Mouse (Mus musculus) Patski (cell line): ENCODE data around the gene Ext2. TPM values are rescaled to one million over a fixed set of nuclear protein-coding genes. Genes with fewer than 3 reads are reported as not detected.

Source experiments
- ATAC-seq: fragments of 100-300 bp; one replicate; pipeline ENCODE4 v1.8.0; 2021
- CTCF ChIA-PET: fragments of 350-600 bp; sonication (Branson Sonifier 250); formaldehyde crosslinking; loops from one replicate; lab custom pipeline; 2022; ENCODE audit warnings: inconsistent platforms; lab: Charles Lee
- POLR2A ChIA-PET: fragments of 350-600 bp; sonication (Branson Sonifier 250); formaldehyde crosslinking; loops from one replicate; lab custom pipeline; 2022; ENCODE audit warnings: antibody characterized with exemption, inconsistent platforms; lab: Charles Lee
- DNase-seq: peaks from one replicate; pipeline ENCODE4 v3.0.0-alpha.2; 2011; ENCODE audit warnings: low read depth, low spot score
- H3K27me3 ChIP-seq: fragments of 371-371 bp; one replicate; pipeline ENCODE4 v1.5.1; 2021
- CTCF ChIP-seq: fragments of 100-300 bp; IDR thresholded peaks from one replicate; pipeline ENCODE4 v1.5.1; 2021
- in situ Hi-C: fragments of 300-500 bp; cut with MboI; formaldehyde crosslinking; loops from 3 replicates; pipeline ENCODE4 v1.11.1; 2018; ENCODE audit warnings: low pct_unique_long_range_greater_than_20kb, mixed read lengths
- polyA plus RNA-seq: library from polyadenylated mRNA; unstranded; gene quantifications from one replicate; pipeline ENCODE4 v1.2.3, GENCODE M21; 2021

Ext2 gene
- polyA plus RNA-seq, 1 experiment from 2014 or later = 196 TPM

- TF ChIP-seq CTCF = no peak
- ATAC-seq = no peak
- no peaks in the 10 kb centered on the region for H3K27me3 ChIP-seq
- ChIA-PET CTCF (interaction anchor here (1.2 kb wide), 1 partner anchor 32 kb away, joined by 3 read pairs; no protein-coding TSS in a partner anchor), POLR2A (no interaction called here)
- in situ Hi-C loops = loop anchor here (10.0 kb wide), 1 partner anchor 115 kb away; no protein-coding TSS in a partner anchor
- DNase-seq = no peak
Measured at GRCm38 (mm10) chr2:93779897-93780208, 42.5 kb downstream of the Ext2 start.

- no peak for ATAC-seq
- in situ Hi-C loops = no loop called here
Measured at GRCm38 (mm10) chr2:93779081-93779896, 43.1 kb downstream of the Ext2 start.

GRCm38 (mm10) chr2:93778616-93779015, 43.8 kb downstream of the Ext2 start:
- POLR2A ChIA-PET = no interaction called here

More at GRCm38 (mm10) chr2:93779081-93779896, 43.1 kb downstream of the Ext2 start:
- DNase-seq = no peak
- TF ChIP-seq CTCF = no peak
- H3K27me3 ChIP-seq = no peaks in the 10 kb centered on the region
- CTCF ChIA-PET = interaction anchor here (1.2 kb wide), 1 partner anchor 32 kb away, joined by 3 read pairs; no protein-coding TSS in a partner anchor
- POLR2A ChIA-PET = interaction anchor here (0.6 kb wide), 1 partner anchor 35 kb away, joined by 4 read pairs; no protein-coding TSS in a partner anchor

DNA sequence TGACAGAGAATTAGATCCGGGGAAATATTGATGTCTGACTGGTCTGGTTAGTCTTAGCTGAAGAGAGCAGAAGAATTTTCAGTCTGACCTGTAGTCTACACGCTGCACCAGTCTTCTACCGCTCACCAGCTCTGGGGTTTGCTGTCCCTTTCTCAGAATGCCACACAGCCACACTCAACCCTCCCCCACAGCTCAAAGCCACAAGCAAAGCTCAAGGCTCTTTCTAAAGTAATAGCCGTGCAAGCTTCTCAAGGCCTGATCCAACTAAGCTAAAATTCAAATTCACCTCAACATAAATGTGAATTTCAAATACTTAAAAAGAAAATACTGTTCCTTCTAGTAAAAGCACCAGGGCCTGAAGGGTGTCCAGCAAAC, 45.3 kb downstream of the Ext2 start:
- ATAC-seq = no peak
- in situ Hi-C loops = no loop called here
- no peaks in the 10 kb centered on the region for H3K27me3 ChIP-seq
- CTCF ChIA-PET = interaction anchor here (0.8 to 4.1 kb wide), 5 partner anchors 9 to 27 kb away, joined by 3 to 22 read pairs (median 8); no protein-coding TSS in a partner anchor
- no peak for DNase-seq
- POLR2A ChIA-PET = no interaction called here
- TF ChIP-seq CTCF = no peak

More at GRCm38 (mm10) chr2:93778616-93779015, 43.8 kb downstream of the Ext2 start:
- no peak for ATAC-seq
- TF ChIP-seq CTCF = no peak
- no peaks in the 10 kb centered on the region for H3K27me3 ChIP-seq
- CTCF ChIA-PET = interaction anchor here (1.4 to 4.0 kb wide), 2 partner anchors 7 to 9 kb away, joined by 4 to 22 read pairs; no protein-coding TSS in a partner anchor
- in situ Hi-C loops = no loop called here
- no peak for DNase-seq

DNA sequence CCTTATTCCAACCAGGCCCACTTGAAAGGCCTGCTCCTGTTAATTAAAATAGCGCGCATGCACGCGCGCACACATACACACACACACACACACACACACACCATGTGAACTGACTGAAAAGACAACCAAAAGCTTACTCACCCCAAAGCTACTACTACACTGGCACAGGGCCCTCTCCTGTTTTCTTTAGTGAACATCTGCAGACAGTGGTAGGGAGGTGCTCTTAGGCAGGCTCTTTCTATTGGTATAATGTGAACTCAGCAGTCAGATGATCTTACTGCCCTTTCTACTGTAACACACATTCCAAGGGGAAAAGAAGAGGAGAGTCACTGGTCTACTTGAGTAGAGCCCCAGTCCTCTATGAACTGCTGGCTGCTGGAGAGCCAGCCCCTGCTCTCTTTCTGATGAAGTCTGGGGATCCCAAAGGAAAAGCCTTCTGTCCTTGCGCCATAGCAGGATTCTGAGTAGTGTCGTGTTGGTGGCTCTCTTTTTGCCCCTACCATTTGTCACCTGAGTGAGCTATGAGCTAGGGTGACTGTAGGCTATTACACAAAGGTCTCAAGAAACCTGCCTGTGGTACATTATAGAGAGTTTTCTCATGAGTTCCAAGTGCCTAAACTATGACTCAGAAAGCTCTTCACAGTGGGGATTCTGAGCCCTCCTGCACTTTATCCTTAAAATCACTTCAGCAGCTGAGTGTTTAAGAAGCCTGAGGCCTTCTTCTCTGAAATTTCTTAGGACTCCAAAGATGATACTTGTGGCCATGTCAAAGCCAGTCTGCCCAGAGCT, 45.9 kb downstream of the Ext2 start:
- ChIA-PET POLR2A (interaction anchor here (0.7 kb wide), 1 partner anchor 115 kb away, joined by 5 read pairs; no protein-coding TSS in a partner anchor), CTCF (interaction anchor here (0.8 to 4.1 kb wide), 6 partner anchors 9 to 307 kb away, joined by 3 to 22 read pairs (median 8); no protein-coding TSS in a partner anchor)
- in situ Hi-C loops = no loop called here
- DNase-seq (peak; percentile 89), ATAC-seq (peak; percentile 79)
- no peaks in the 10 kb centered on the region for H3K27me3 ChIP-seq
- TF ChIP-seq CTCF = no peak

DNA sequence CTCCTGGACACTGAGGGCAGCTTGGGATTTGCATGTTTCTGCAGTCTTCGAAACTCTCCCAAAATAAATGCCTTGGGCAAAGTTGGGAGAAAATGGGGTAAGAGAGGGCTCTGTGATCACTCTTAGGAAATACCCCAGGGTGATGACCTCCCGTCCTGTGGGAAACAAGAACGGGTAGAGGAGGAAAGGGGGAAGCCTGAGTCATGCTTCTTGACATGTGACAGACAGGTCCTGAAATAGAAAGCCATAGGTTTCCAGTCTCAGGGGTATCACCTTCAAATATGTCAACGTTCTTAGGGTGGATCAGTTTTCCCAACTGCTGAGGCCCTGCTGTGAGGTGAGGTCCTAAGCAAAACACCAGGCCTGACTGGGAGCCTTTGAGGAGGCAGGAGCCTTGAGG, 46.9 kb downstream of the Ext2 start:
- CTCF ChIA-PET = interaction anchor here (1.0 to 4.1 kb wide), 5 partner anchors 10 to 34 kb away, joined by 3 to 22 read pairs (median 8); no protein-coding TSS in a partner anchor
- H3K27me3 ChIP-seq = no peaks in the 10 kb centered on the region
- in situ Hi-C loops = no loop called here
- TF ChIP-seq CTCF = no peak
- POLR2A ChIA-PET = interaction anchor here (0.7 kb wide), 1 partner anchor 116 kb away, joined by 5 read pairs; no protein-coding TSS in a partner anchor
- DNase-seq = no peak
- no peak for ATAC-seq

DNA sequence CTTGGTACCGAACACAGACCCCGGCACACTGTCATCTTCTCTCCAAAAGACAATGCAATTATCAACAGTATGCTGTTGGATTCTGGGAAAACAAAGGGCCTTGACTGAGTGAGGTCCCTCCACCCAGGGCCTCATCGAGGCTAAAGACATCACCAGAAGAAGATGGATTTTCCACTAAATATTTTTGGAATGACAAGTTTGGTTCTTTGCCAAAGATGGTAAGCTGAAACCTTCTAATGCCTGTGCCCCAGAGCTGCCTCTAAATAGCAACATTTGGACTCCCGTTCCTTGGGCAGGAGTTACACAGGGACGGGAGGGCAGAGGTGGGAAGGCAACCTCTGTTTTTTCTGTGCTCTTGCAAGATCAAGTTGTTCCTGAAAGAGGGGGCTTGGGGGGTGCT, 47.4 kb downstream of the Ext2 start:
- no peaks in the 10 kb centered on the region for H3K27me3 ChIP-seq
- ATAC-seq (peak; percentile 23), DNase-seq (peak; percentile 66)
- POLR2A ChIA-PET = no interaction called here
- CTCF ChIA-PET = interaction anchor here (1.0 to 4.1 kb wide), 4 partner anchors 10 to 34 kb away, joined by 3 to 22 read pairs (median 10); no protein-coding TSS in a partner anchor
- in situ Hi-C loops = no loop called here
- no peak for TF ChIP-seq CTCF

GRCm38 (mm10) chr2:93772765-93773085, 49.6 kb downstream of the Ext2 start:
- H3K27me3 ChIP-seq = no peaks in the 10 kb centered on the region
- in situ Hi-C loops = no loop called here
- TF ChIP-seq CTCF = no peak
- ChIA-PET POLR2A (interaction anchor here (1.2 kb wide), 1 partner anchor 11 kb away, joined by 3 read pairs; no protein-coding TSS in a partner anchor), CTCF (interaction anchor here (0.6 to 1.5 kb wide), 4 partner anchors 14 to 302 kb away, joined by 3 read pairs; no protein-coding TSS in a partner anchor)
- no peak for DNase-seq
- ATAC-seq = no peak

- DNase-seq (no peak), ATAC-seq (no peak)
- no peaks in the 10 kb centered on the region for H3K27me3 ChIP-seq
- no peak for TF ChIP-seq CTCF
- CTCF ChIA-PET = interaction anchor here (0.6 to 1.5 kb wide), 3 partner anchors 14 to 38 kb away, joined by 3 read pairs; no protein-coding TSS in a partner anchor
- in situ Hi-C loops = no loop called here
- POLR2A ChIA-PET = interaction anchor here (1.2 kb wide), 1 partner anchor 12 kb away, joined by 3 read pairs; no protein-coding TSS in a partner anchor
Measured at GRCm38 (mm10) chr2:93772054-93772764, 50.2 kb downstream of the Ext2 start.
